Mouse (Mus musculus): ENCODE results near the gene Hist1h4i.

- TF ChIP-seq CTCF (IDR thresholded peaks at IDR 0.05; ENCODE audit: extremely low read depth, insufficient read depth, insufficient read length, insufficient replicate concordance) (no peak), POLR2A (IDR thresholded peaks at IDR 0.05; ENCODE audit: low read depth, low read length) (no peak)
These were observed 14.8 kb downstream of the Hist1h4i start for GRCm38 (mm10) chr13:22026058-22027031.
